Mouse (Mus musculus): ENCODE measurements at regions not wholly inside any gene's neighbourhood (a gene's known extent, or its start where the extent isn't known, plus 50 kb on each side); places are given as distances from the start of the nearest gene placed in this dataset.

GRCm38 (mm10) chr7:145067366-145067765 lies 127.6 kb upstream of the Ccnd1 start:
- Histone ChIP-seq H3K9me3 (ENCODE audit: control insufficient read depth, low read length) (no peaks in the 10 kb centered on the region), H3K27me3 (ENCODE audit: control insufficient read depth, insufficient read depth, low read length) (no peaks in the 10 kb centered on the region), H3K9ac (replicated peaks) (no peak overlapping the region), H3K4me3 (ENCODE audit: insufficient read depth in 1 of 2, low read depth in 2 of 2, low read length in 2 of 2) (no peak overlapping the region), H3K4me1 (replicated peaks; ENCODE audit: control insufficient read depth in 2 of 2, insufficient read depth in 2 of 2, low read length in 1 of 2) (no peaks in the 10 kb centered on the region), H3K36me3 (replicated peaks; ENCODE audit: control insufficient read depth, insufficient read depth, low read depth) (no peaks in the 10 kb centered on the region), H3K27ac (no peak overlapping the region), H3K4me2 (ENCODE audit: low read depth) (no peak overlapping the region)
- DNase-seq (ENCODE audit: low read depth in 3 of 3, low spot score in 3 of 3) (no peak), ATAC-seq (ENCODE audit: insufficient read depth) (no peak)
- TF ChIP-seq CTCF (IDR thresholded peaks at IDR 0.05; ENCODE audit: low read depth): no peak
- no peak for TF ChIP-seq EP300 (IDR thresholded peaks at IDR 0.05; ENCODE audit: low read depth)
- WGBS (ENCODE audit: insufficient replicate concordance): 29% methylated on average over 3 of the region's 3 CpGs

- DNase-seq (ENCODE audit: low read depth in 3 of 3, low spot score in 3 of 3) (no peak), ATAC-seq (ENCODE audit: insufficient read depth) (no peak; the same call in 1 of the 2 replicates)
- Histone ChIP-seq H3K9me3 (ENCODE audit: control insufficient read depth, low read length) (no peaks in the 10 kb centered on the region), H3K9ac (replicated peaks) (no peak overlapping the region), H3K4me1 (replicated peaks; ENCODE audit: control insufficient read depth in 2 of 2, insufficient read depth in 2 of 2, low read length in 1 of 2) (no peaks in the 10 kb centered on the region), H3K36me3 (replicated peaks; ENCODE audit: control insufficient read depth, insufficient read depth, low read depth) (no peaks in the 10 kb centered on the region), H3K27me3 (ENCODE audit: control insufficient read depth, insufficient read depth, low read length) (no peaks in the 10 kb centered on the region), H3K27ac (no peak overlapping the region), H3K4me2 (ENCODE audit: low read depth) (no peak overlapping the region), H3K4me3 (ENCODE audit: insufficient read depth in 1 of 2, low read depth in 2 of 2, low read length in 2 of 2) (no peak overlapping the region)
- WGBS (ENCODE audit: insufficient replicate concordance): 49% methylated on average over 7 of the region's 7 CpGs
- no peak for TF ChIP-seq EP300 (IDR thresholded peaks at IDR 0.05; ENCODE audit: low read depth)
- TF ChIP-seq CTCF (IDR thresholded peaks at IDR 0.05; ENCODE audit: low read depth): no peak
These were observed 116.6 kb upstream of the Ccnd1 start for GRCm38 (mm10) chr7:145056320-145056719.

- H3K4me1 ChIP-seq (replicated peaks; ENCODE audit: control insufficient read depth in 2 of 2, insufficient read depth in 2 of 2, low read length in 1 of 2): peaks cover 0 to 11% of the 10 kb centered on the region in 2 experiments; a peak in 2 of 4 replicates
- no peak overlapping the region for H3K9ac ChIP-seq (replicated peaks)
- no peak for TF ChIP-seq CTCF (IDR thresholded peaks at IDR 0.05; ENCODE audit: low read depth)
- TF ChIP-seq EP300 (IDR thresholded peaks at IDR 0.05; ENCODE audit: low read depth): no peak
- H3K27me3 ChIP-seq (ENCODE audit: control insufficient read depth, insufficient read depth, low read length): no peaks in the 10 kb centered on the region
- H3K36me3 ChIP-seq (replicated peaks; ENCODE audit: control insufficient read depth, insufficient read depth, low read depth): no peaks in the 10 kb centered on the region
- DNase-seq (ENCODE audit: low read depth in 3 of 3, low spot score in 3 of 3) (no peak), ATAC-seq (ENCODE audit: insufficient read depth) (no peak)
- H3K4me2 ChIP-seq (ENCODE audit: low read depth): no peak overlapping the region
- H3K9me3 ChIP-seq (ENCODE audit: control insufficient read depth, low read length): no peaks in the 10 kb centered on the region
- H3K4me3 ChIP-seq (ENCODE audit: insufficient read depth in 1 of 2, low read depth in 2 of 2, low read length in 2 of 2): no peak overlapping the region
- H3K27ac ChIP-seq: no peak overlapping the region
These were observed 111.9 kb upstream of the Ccnd1 start for GRCm38 (mm10) chr7:145051616-145052015.

DNA sequence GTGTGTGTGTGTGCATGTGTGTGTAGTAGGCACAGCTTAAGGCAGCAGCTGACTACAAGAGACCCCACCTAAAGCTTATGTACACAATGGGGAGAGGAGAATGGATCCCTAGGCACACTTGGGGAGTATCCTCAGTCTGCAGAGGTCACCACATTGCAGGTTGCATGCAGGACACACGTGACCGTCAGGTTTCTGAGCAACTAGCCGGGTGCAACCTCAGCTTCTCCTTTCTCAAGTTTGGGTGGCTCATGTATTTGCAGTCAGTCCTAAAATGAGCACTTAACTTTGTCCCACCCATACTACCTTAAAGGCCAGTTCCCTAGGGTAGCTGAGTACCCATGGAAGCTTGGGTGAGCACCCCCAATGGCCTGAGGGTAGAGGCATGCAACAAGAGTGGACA lies 111.0 kb upstream of the Ccnd1 start:
- peaks cover 0 to 11% of the 10 kb centered on the region in 2 experiments; a peak in 2 of 4 replicates for H3K4me1 ChIP-seq (replicated peaks; ENCODE audit: control insufficient read depth in 2 of 2, insufficient read depth in 2 of 2, low read length in 1 of 2)
- no peak overlapping the region for H3K4me2 ChIP-seq (ENCODE audit: low read depth)
- ATAC-seq (ENCODE audit: insufficient read depth) (no peak), DNase-seq (ENCODE audit: low read depth in 3 of 3, low spot score in 3 of 3) (no peak)
- H3K27ac ChIP-seq: no peak overlapping the region
- H3K9ac ChIP-seq (replicated peaks): no peak overlapping the region
- no peak overlapping the region for H3K4me3 ChIP-seq (ENCODE audit: insufficient read depth in 1 of 2, low read depth in 2 of 2, low read length in 2 of 2)
- no peaks in the 10 kb centered on the region for H3K9me3 ChIP-seq (ENCODE audit: control insufficient read depth, low read length)
- WGBS (ENCODE audit: insufficient replicate concordance): 31% methylated on average over 3 of the region's 3 CpGs
- H3K36me3 ChIP-seq (replicated peaks; ENCODE audit: control insufficient read depth, insufficient read depth, low read depth): no peaks in the 10 kb centered on the region
- no peaks in the 10 kb centered on the region for H3K27me3 ChIP-seq (ENCODE audit: control insufficient read depth, insufficient read depth, low read length)
- TF ChIP-seq CTCF (IDR thresholded peaks at IDR 0.05; ENCODE audit: low read depth): no peak
- TF ChIP-seq EP300 (IDR thresholded peaks at IDR 0.05; ENCODE audit: low read depth): no peak

- no peak overlapping the region for H3K4me3 ChIP-seq (ENCODE audit: insufficient read depth in 1 of 2, low read depth in 2 of 2, low read length in 2 of 2)
- no peaks in the 10 kb centered on the region for H3K9me3 ChIP-seq (ENCODE audit: control insufficient read depth, low read length)
- DNase-seq (ENCODE audit: low read depth in 3 of 3, low spot score in 3 of 3) (no peak), ATAC-seq (ENCODE audit: insufficient read depth) (no peak)
- no peaks in the 10 kb centered on the region for H3K36me3 ChIP-seq (replicated peaks; ENCODE audit: control insufficient read depth, insufficient read depth, low read depth)
- no peak overlapping the region for H3K9ac ChIP-seq (replicated peaks)
- H3K27ac ChIP-seq: no peak overlapping the region
- TF ChIP-seq EP300 (IDR thresholded peaks at IDR 0.05; ENCODE audit: low read depth): no peak
- TF ChIP-seq CTCF (IDR thresholded peaks at IDR 0.05; ENCODE audit: low read depth): no peak
- no peak overlapping the region for H3K4me2 ChIP-seq (ENCODE audit: low read depth)
- H3K4me1 ChIP-seq (replicated peaks; ENCODE audit: control insufficient read depth in 2 of 2, insufficient read depth in 2 of 2, low read length in 1 of 2): peaks cover 0 to 26% of the 10 kb centered on the region in 2 experiments; a peak in 2 of 4 replicates
- 37% methylated on average over 5 of the region's 5 CpGs for WGBS (ENCODE audit: insufficient replicate concordance)
- no peaks in the 10 kb centered on the region for H3K27me3 ChIP-seq (ENCODE audit: control insufficient read depth, insufficient read depth, low read length)
These were observed 108.8 kb upstream of the Ccnd1 start for GRCm38 (mm10) chr7:145048481-145048877.

Measured in liver, embryonic 14.5 days (tissue).